Mouse (Mus musculus) forebrain, embryonic 14.5 days (tissue): Measurements from ENCODE around the gene C1qtnf1. TPM values are rescaled to one million over a fixed set of nuclear protein-coding genes. Genes with fewer than 3 reads are reported as not detected.

Experiments
- ATAC-seq: fragments of 200-750 bp; cut with Nextera tagmentation; 2 replicates; pipeline ENCODE4 v1.8.0; 2017; ENCODE audit warnings: mild to moderate bottlenecking, moderate library complexity
- DNase-seq: peaks from one replicate; pipeline ENCODE4 v3.0.0-alpha.2; 2015; ENCODE audit warnings: low spot score
- H3K27ac ChIP-seq: fragments of 300-500 bp; sonication (generic); 2 replicates; pipeline ENCODE4 v1.5.1; 2014; ENCODE audit warnings: low read depth, mild to moderate bottlenecking, control low read depth, low read length, moderate library complexity
- H3K27me3 ChIP-seq: fragments of 300-500 bp; sonication (generic); replicated peaks from 2 replicates; pipeline ENCODE4 v1.6.1; 2014; ENCODE audit warnings: low read length, control low read depth, mixed read lengths; ENCODE audit not compliant: control insufficient read depth, insufficient read depth
- H3K36me3 ChIP-seq: fragments of 300-500 bp; sonication (generic); 2 replicates; pipeline ENCODE4 v1.6.1; 2014; ENCODE audit warnings: low read length, control low read depth; ENCODE audit not compliant: control insufficient read depth, insufficient read depth
- H3K4me1 ChIP-seq: fragments of 300-500 bp; sonication (generic); 2 replicates; pipeline ENCODE4 v1.6.1; 2014; ENCODE audit warnings: antibody characterized with exemption, low read length, control low read depth; ENCODE audit not compliant: control insufficient read depth, insufficient read depth
- H3K4me2 ChIP-seq: fragments of 300-500 bp; sonication (generic); 2 replicates; pipeline ENCODE4 v1.6.1; 2014; ENCODE audit warnings: mild to moderate bottlenecking, control low read depth, low read length
- H3K4me3 ChIP-seq: fragments of 300-500 bp; sonication (generic); 2 replicates; pipeline ENCODE4 v1.5.1; 2014; ENCODE audit warnings: low read depth, low read length, control low read depth
- H3K9ac ChIP-seq: fragments of 300-500 bp; sonication (generic); 2 replicates; pipeline ENCODE4 v1.6.1; 2014; ENCODE audit warnings: mild to moderate bottlenecking, low read length, control low read depth, moderate library complexity
- H3K9me3 ChIP-seq: fragments of 300-500 bp; sonication (generic); replicated peaks from 2 replicates; pipeline ENCODE4 v1.6.1; 2016; ENCODE audit warnings: low read length, control low read depth, mixed read lengths; ENCODE audit not compliant: control insufficient read depth
- WGBS: fragments of 180-500 bp; shearing (Covaris S2); extraction: QIAGEN DNeasy Blood & Tissue Kit; methylation state at CpG from one replicate; pipeline ENCODE4 v1.1.7; 2014; 5-methylcytosine and 5-hydroxymethylcytosine counted together
- polyA plus RNA-seq: library from polyadenylated mRNA; unstranded; fragments of >200 nt; fragmentation: Nextera tagmentation; extraction: Ambion mirVana; gene quantifications from 2 replicates; pipeline ENCODE4 v1.2.1, GENCODE M21; 2014

C1qtnf1 gene
- polyA plus RNA-seq, 1 experiment from 2014 or later, result 2.3 TPM

- 85% methylated on average over 14 of the region's 14 CpGs for WGBS
- no peaks in the 10 kb centered on the region for H3K27me3 ChIP-seq
- no peak overlapping the region for H3K4me3 ChIP-seq
- no peak for DNase-seq
- H3K9me3 ChIP-seq, result no peaks in the 10 kb centered on the region
- no peak overlapping the region for H3K27ac ChIP-seq
- H3K4me1 ChIP-seq, result peaks cover 5% of the 10 kb centered on the region; the same call in 1 of the 2 replicates
- no peak for ATAC-seq
- no peak overlapping the region for H3K4me2 ChIP-seq
- H3K36me3 ChIP-seq, result 0 out of 2 replicates have a peak, but pooled peaks cover 5% of the 10 kb centered on the region
- H3K9ac ChIP-seq, result no peak overlapping the region
These were observed 53.7 kb downstream of the C1qtnf1 start for GRCm38 (mm10) chr11:118481751-118482150.

GRCm38 (mm10) chr11:118484169-118484568, 56.2 kb downstream of the C1qtnf1 start:
- no peaks in the 10 kb centered on the region for H3K4me1 ChIP-seq
- ATAC-seq (no peak), DNase-seq (no peak)
- WGBS, result 87% methylated on average over 8 of the region's 8 CpGs
- peaks cover 10% of the 10 kb centered on the region; the same call in 1 of the 2 replicates for H3K36me3 ChIP-seq
- H3K27ac ChIP-seq, result no peak overlapping the region
- no peaks in the 10 kb centered on the region for H3K9me3 ChIP-seq
- no peak overlapping the region for H3K4me2 ChIP-seq
- no peak overlapping the region for H3K4me3 ChIP-seq
- H3K9ac ChIP-seq, result no peak overlapping the region
- no peaks in the 10 kb centered on the region for H3K27me3 ChIP-seq

GRCm38 (mm10) chr11:118485338-118485737, 57.3 kb downstream of the C1qtnf1 start:
- H3K36me3 ChIP-seq, result peaks cover 10% of the 10 kb centered on the region; the same call in 1 of the 2 replicates
- DNase-seq, result no peak
- H3K4me2 ChIP-seq, result no peak overlapping the region
- ATAC-seq, result no peak
- H3K27ac ChIP-seq, result no peak overlapping the region
- no peaks in the 10 kb centered on the region for H3K27me3 ChIP-seq
- 73% methylated on average over 11 of the region's 11 CpGs for WGBS
- H3K4me1 ChIP-seq, result no peaks in the 10 kb centered on the region
- H3K9me3 ChIP-seq, result no peaks in the 10 kb centered on the region
- H3K4me3 ChIP-seq, result no peak overlapping the region
- H3K9ac ChIP-seq, result no peak overlapping the region

GRCm38 (mm10) chr11:118485780-118486179, 57.8 kb downstream of the C1qtnf1 start:
- ATAC-seq (no peak), DNase-seq (no peak)
- no peaks in the 10 kb centered on the region for H3K4me1 ChIP-seq
- no peaks in the 10 kb centered on the region for H3K27me3 ChIP-seq
- H3K4me2 ChIP-seq, result no peak overlapping the region
- H3K9me3 ChIP-seq, result no peaks in the 10 kb centered on the region
- no peak overlapping the region for H3K4me3 ChIP-seq
- H3K27ac ChIP-seq, result no peak overlapping the region
- WGBS, result 92% methylated on average over 3 of the region's 3 CpGs
- H3K9ac ChIP-seq, result no peak overlapping the region
- H3K36me3 ChIP-seq, result peaks cover 10% of the 10 kb centered on the region; the same call in 1 of the 2 replicates

- Histone ChIP-seq H3K27me3 (no peaks in the 10 kb centered on the region), H3K36me3 (peaks cover 10% of the 10 kb centered on the region; the same call in 1 of the 2 replicates), H3K9me3 (no peaks in the 10 kb centered on the region), H3K4me1 (no peaks in the 10 kb centered on the region), H3K27ac (no peak overlapping the region), H3K4me3 (no peak overlapping the region), H3K4me2 (no peak overlapping the region), H3K9ac (no peak overlapping the region)
- no peak for ATAC-seq
- 93% methylated on average over 6 of the region's 6 CpGs for WGBS
- no peak for DNase-seq
These were observed 58.3 kb downstream of the C1qtnf1 start for GRCm38 (mm10) chr11:118486281-118486680.

GRCm38 (mm10) chr11:118486881-118487772, 59.1 kb downstream of the C1qtnf1 start:
- no peaks in the 10 kb centered on the region for H3K4me1 ChIP-seq
- no peak overlapping the region for H3K9ac ChIP-seq
- no peak overlapping the region for H3K27ac ChIP-seq
- peaks cover 10% of the 10 kb centered on the region; the same call in 1 of the 2 replicates for H3K36me3 ChIP-seq
- no peak for DNase-seq
- H3K27me3 ChIP-seq, result no peaks in the 10 kb centered on the region
- WGBS, result 86% methylated on average over 29 of the region's 29 CpGs
- no peak overlapping the region for H3K4me3 ChIP-seq
- no peaks in the 10 kb centered on the region for H3K9me3 ChIP-seq
- H3K4me2 ChIP-seq, result no peak overlapping the region
- ATAC-seq, result no peak

- H3K9me3 ChIP-seq, result no peaks in the 10 kb centered on the region
- no peak overlapping the region for H3K27ac ChIP-seq
- peaks cover 10% of the 10 kb centered on the region; the same call in 1 of the 2 replicates for H3K36me3 ChIP-seq
- H3K4me1 ChIP-seq, result no peaks in the 10 kb centered on the region
- DNase-seq, result no peak
- WGBS, result 69% methylated on average over 8 of the region's 8 CpGs
- no peaks in the 10 kb centered on the region for H3K27me3 ChIP-seq
- no peak overlapping the region for H3K4me3 ChIP-seq
- H3K9ac ChIP-seq, result no peak overlapping the region
- no peak overlapping the region for H3K4me2 ChIP-seq
- ATAC-seq, result no peak
These were observed 60.3 kb downstream of the C1qtnf1 start for GRCm38 (mm10) chr11:118488191-118488906.

GRCm38 (mm10) chr11:118488907-118489270, 60.9 kb downstream of the C1qtnf1 start:
- no peak for DNase-seq
- no peak overlapping the region for H3K4me3 ChIP-seq
- H3K27me3 ChIP-seq, result no peaks in the 10 kb centered on the region
- no peaks in the 10 kb centered on the region for H3K9me3 ChIP-seq
- no peak overlapping the region for H3K9ac ChIP-seq
- no peaks in the 10 kb centered on the region for H3K4me1 ChIP-seq
- WGBS, result 70% methylated on average over 12 of the region's 12 CpGs
- H3K4me2 ChIP-seq, result no peak overlapping the region
- no peak overlapping the region for H3K27ac ChIP-seq
- no peak for ATAC-seq
- H3K36me3 ChIP-seq, result peaks cover 10% of the 10 kb centered on the region; the same call in 1 of the 2 replicates
